Mouse (Mus musculus) central nervous system, embryonic 14 days (tissue): ENCODE results near the gene Rubcnl. TPM values are rescaled to one million over a fixed set of nuclear protein-coding genes. Genes with fewer than 3 reads are reported as not detected.

Source experiments
- polyA plus RNA-seq: library from polyadenylated mRNA; depleted of rRNA; stranded (reverse); fragments of >200 nt; gene quantifications from 2 replicates; pipeline ENCODE4 v1.2.3, GENCODE M21; 2012; rRNA removed

The Rubcnl gene
- polyA plus RNA-seq = 0.27 and 0.39 TPM in 2 replicates

DNA sequence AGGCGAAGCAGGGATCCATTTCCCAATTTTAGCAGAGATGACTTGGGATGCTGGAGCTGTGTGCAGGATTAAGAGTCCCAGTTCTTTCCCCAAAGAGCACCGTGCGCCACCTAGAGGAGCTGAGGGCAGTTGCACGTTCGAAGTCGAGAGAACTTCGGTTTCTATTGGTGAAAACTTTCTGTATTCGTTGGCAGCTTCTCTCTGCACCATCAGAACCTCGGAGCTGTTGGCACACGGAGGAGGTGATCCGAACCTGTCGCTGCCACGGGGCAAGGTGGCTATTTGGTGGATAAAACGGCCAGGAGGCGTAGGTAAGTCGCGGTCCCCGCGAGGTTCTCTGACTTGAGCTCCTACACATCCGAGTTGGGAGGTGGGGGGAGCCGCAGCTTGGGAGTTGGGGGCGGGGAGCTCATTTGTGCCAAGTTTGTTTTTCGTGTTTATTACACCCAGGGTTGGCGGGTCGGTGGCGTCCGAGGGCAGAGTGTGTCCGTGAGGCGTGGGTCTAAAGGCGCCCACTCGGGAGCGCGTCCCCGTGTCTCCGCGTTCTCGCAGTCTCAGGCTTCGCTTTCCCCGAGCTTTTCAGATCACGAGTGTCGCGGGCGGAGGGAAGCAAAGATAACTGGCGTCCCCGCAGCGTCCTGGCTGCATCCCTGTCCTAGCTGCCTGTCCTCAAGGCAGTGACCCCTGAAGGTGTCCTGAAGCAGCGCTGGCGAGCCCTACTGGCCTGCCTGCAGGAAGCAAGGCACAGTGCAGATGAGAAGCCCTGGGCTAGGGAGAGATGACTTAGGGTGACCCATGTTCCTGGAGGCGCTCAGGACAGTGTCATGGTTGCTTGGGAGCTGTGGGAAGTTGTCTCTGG, at the start of gene Rubcnl:
Rubcnl (plus strand) TSS at position 172 of the 859 bp plus-strand sequence.

Other genes with a start within 250 kb of the Rubcnl start
- 11.2 and 13.5 TPM in 2 replicates for gene Lrch1, start 68.2 kb upstream of the Rubcnl start, polyA plus RNA-seq
- 0.04 and 0.09 TPM in 2 replicates for gene Lrrc63, start 114.9 kb downstream of the Rubcnl start, polyA plus RNA-seq
- gene Lcp1, start 115.1 kb downstream of the Rubcnl start, polyA plus RNA-seq = 9.0 and 9.3 TPM in 2 replicates
- not detected in 2 replicates for gene Cpb2, start 226.3 kb downstream of the Rubcnl start, polyA plus RNA-seq